Mouse (Mus musculus) spleen, adult 2 months (tissue): ENCODE results near the gene Siglec1. TPM values are rescaled to one million over a fixed set of nuclear protein-coding genes. Genes with fewer than 3 reads are reported as not detected.

Experiments used
- DNase-seq, 2 experiments: peaks; one replicate each; pipeline versions ENCODE4 v3.0.0 to v3.0.0-alpha.2; 2012 to 2021; ENCODE audit warnings: low spot score in 2 of 2, low read depth in 1 of 2
- H3K27ac ChIP-seq: fragments of 200-500 bp; 2 replicates; pipeline ENCODE4 v1.5.1; 2012; ENCODE audit warnings: low read length, inconsistent platforms; ENCODE audit not compliant: insufficient read depth
- H3K27me3 ChIP-seq: fragments of 200-500 bp; 2 replicates; pipeline ENCODE4 v1.6.1; 2012; ENCODE audit warnings: mild to moderate bottlenecking, moderate library complexity, low read length, inconsistent platforms; ENCODE audit not compliant: control insufficient read depth, insufficient read depth
- H3K36me3 ChIP-seq: fragments of 200-500 bp; 2 replicates; pipeline ENCODE4 v1.6.1; 2012; ENCODE audit warnings: mild to moderate bottlenecking, low read length, inconsistent platforms; ENCODE audit not compliant: control insufficient read depth, insufficient read depth
- H3K4me1 ChIP-seq: fragments of 200-500 bp; 2 replicates; pipeline ENCODE4 v1.6.1; 2011; ENCODE audit warnings: inconsistent platforms; ENCODE audit not compliant: control insufficient read depth, insufficient read depth, insufficient read length
- H3K4me3 ChIP-seq: fragments of 200-500 bp; 2 replicates; pipeline ENCODE4 v1.5.1; 2011; ENCODE audit warnings: mild to moderate bottlenecking, inconsistent platforms; ENCODE audit not compliant: insufficient read depth, insufficient read length; ENCODE audit errors: extremely low read depth
- CTCF ChIP-seq: fragments of 200-500 bp; IDR thresholded peaks from 2 replicates; pipeline ENCODE4 v1.5.1; 2011; ENCODE audit warnings: mild to moderate bottlenecking, inconsistent platforms; ENCODE audit not compliant: insufficient read depth, insufficient read length, insufficient replicate concordance; ENCODE audit errors: extremely low read depth
- POLR2A ChIP-seq: fragments of 200-500 bp; IDR thresholded peaks from 2 replicates; pipeline ENCODE4 v1.6.1; 2011; ENCODE audit warnings: low read depth, low read length, inconsistent platforms
- WGBS: fragments of 180-500 bp; shearing (Covaris S2); methylation state at CpG from one replicate; pipeline ENCODE4 v1.1.7; 2018; 5-methylcytosine and 5-hydroxymethylcytosine counted together
- polyA plus RNA-seq: library from polyadenylated mRNA; depleted of rRNA; stranded (reverse); fragments of >200 nt; gene quantifications from 2 replicates; pipeline ENCODE4 v1.2.3, GENCODE M21; 2012

Gene Siglec1
- polyA plus RNA-seq, 1 experiment = 42.3 TPM

DNA sequence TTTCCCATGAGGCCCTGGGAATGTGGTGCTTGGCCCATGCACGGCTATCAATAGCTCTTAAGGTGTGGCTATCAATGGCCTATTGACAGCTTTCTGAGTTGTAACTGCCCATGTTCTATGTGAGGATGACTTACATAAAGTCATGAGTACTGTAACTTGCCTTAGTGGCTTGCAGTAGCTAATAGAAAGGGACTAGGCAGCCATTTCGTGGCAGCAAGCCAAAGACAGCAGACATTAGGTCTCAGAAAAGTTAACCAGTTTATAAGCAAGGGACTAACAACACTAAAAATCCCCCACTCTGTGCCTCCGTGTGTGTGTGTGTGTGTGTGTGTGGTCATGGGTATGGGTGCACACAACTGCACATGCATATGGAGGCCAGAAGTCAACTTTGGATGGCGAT lies 2.4 kb downstream of the Siglec1 start:
- no peak overlapping the region for H3K27ac ChIP-seq
- H3K36me3 ChIP-seq = no peaks in the 10 kb centered on the region
- no peaks in the 10 kb centered on the region for H3K27me3 ChIP-seq
- WGBS = 88% methylated on average over 4 of the region's 4 CpGs
- H3K4me3 ChIP-seq = no peak overlapping the region
- H3K4me1 ChIP-seq = no peaks in the 10 kb centered on the region; the same call in 1 of the 2 replicates
- no peak for TF ChIP-seq CTCF
- no peak for TF ChIP-seq POLR2A
- DNase-seq = no peak

DNA sequence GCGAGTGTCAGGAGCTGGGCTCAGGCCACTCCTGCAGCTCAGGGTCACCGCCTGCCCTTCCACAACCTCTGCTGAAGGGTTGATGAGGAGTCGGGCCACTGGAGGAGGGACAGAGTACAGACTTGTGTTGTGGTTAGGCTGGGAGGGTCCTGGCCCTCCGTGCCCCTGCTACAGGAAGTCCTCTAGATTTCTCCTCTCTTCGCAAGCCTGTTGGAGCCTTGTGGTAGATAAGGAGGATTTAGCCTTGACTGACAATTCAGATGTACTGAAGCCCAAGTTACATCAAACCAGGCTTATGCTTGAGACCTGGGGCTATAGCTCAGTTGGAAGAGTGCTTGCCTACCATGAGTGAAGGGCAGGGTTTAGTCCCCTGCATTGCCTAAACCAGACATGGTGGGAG lies 6.1 kb downstream of the Siglec1 start:
- no peak overlapping the region for H3K27ac ChIP-seq
- no peaks in the 10 kb centered on the region for H3K4me1 ChIP-seq
- no peak overlapping the region for H3K4me3 ChIP-seq
- DNase-seq = no peak
- no peaks in the 10 kb centered on the region for H3K36me3 ChIP-seq
- no peaks in the 10 kb centered on the region for H3K27me3 ChIP-seq
- TF ChIP-seq POLR2A (no peak), CTCF (no peak)
- 35% methylated on average over 5 of the region's 5 CpGs for WGBS

DNA sequence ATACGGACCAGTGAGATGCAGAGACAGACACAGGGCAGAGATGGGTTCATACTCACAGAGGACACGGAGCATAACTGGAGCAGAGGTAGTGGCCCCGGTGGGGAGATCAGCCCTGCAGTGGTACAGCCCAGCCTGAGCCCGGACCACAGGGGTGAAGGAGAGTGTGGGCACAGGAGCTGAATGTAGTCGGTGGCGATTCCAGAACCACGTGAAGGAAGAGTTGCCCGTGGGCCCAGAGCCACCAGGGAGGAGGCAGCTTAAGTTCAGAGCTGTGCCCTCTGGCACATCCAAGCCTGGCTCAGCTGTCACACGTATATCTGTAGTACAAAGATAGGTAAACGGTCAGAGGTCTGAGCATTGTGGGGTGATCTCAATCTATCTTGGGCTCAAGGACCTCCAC lies 14.0 kb downstream of the Siglec1 start:
- TF ChIP-seq POLR2A = no peak
- 90% methylated on average over 10 of the region's 10 CpGs for WGBS
- Histone ChIP-seq H3K27ac (no peak overlapping the region), H3K27me3 (no peaks in the 10 kb centered on the region), H3K4me3 (no peak overlapping the region), H3K4me1 (no peaks in the 10 kb centered on the region), H3K36me3 (no peaks in the 10 kb centered on the region)
- DNase-seq = no peak

DNA sequence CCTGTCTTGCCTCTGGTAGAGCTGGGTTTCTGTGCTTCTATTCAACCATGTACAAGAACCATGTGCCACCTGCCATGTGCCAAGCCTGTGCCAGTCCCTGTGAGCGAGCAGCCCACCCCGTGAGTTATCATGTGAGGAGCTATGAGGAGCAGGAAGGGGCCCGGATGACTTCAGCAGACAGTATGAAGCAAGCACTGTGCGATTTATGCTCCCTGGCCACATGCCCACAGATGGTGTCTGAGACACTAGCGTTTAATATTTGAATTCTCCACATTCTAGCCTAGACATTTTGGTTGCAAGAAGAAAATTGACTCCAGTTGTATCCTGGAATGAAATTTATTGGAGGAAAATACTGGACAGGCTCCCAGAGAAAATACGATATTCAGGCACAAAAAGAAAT lies 19.1 kb downstream of the Siglec1 start:
- TF ChIP-seq CTCF (no peak), POLR2A (no peak)
- DNase-seq = no peak

DNA sequence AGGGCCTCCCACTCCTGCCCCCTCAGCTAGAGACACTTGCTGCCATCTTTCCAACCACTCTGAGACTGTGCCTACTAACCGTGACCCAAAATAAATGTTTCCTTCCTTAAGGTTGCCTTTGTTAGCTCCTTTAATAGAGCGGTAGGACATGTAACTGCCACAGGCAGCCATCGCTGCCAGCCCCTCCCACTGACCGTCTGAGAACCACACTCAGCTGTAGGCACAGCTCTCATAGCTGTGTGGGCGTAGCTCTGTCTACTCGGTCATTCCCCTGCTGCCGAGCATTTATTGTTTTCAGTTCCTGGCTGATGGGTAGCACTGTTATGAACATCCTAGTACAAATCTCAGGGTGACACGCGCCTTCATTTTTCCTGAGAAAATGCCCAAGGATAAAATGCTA lies 20.2 kb downstream of the Siglec1 start:
- Histone ChIP-seq H3K36me3 (no peaks in the 10 kb centered on the region), H3K27ac (no peak overlapping the region), H3K4me3 (no peak overlapping the region), H3K4me1 (no peaks in the 10 kb centered on the region), H3K27me3 (0 out of 2 replicates have a peak, but pooled peaks cover 2% of the 10 kb centered on the region)
- 55% methylated on average over 9 of the region's 9 CpGs for WGBS
- TF ChIP-seq POLR2A (no peak), CTCF (no peak)
- no peak for DNase-seq

More for the DNA sequence above, 19.1 kb downstream of the Siglec1 start:
- H3K4me1 ChIP-seq = no peaks in the 10 kb centered on the region
- no peaks in the 10 kb centered on the region for H3K36me3 ChIP-seq
- WGBS = 58% methylated on average over 6 of the region's 6 CpGs
- no peak overlapping the region for H3K27ac ChIP-seq
- H3K27me3 ChIP-seq = 0 out of 2 replicates have a peak, but pooled peaks cover 2% of the 10 kb centered on the region
- no peak overlapping the region for H3K4me3 ChIP-seq

DNA sequence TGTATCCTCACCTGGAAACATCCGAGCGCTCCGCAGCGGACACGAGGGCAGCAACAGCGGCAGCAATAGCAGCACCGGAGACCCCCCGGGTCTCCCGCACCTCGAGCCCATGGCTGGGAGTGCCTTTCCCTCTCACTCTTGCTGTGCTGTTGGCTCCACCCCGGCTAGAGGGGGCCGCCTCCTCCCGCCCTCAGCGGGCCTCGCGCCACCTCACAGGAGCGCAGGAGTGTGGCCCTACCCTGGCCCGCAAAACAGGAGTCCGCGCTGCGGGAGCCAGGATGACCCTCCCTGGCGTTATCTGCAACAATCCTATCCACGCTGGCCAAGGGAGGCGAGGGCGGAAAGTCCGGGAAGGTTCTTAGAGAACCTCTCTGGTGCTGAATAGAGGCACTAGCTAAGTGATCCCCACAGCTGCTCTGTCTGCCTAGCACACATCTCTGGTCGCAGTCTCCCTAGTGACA lies 23.1 kb downstream of the Siglec1 start, which contains the start of gene Adam33:
TSS of gene Adam33 (minus strand) at position 411 of the 461 bp plus-strand sequence.
- no peak for DNase-seq
- 9% methylated on average over 21 of the region's 27 CpGs for WGBS
- TF ChIP-seq POLR2A (no peak), CTCF (no peak)
- Histone ChIP-seq H3K4me1 (no peaks in the 10 kb centered on the region), H3K27ac (no peak within 1 kb of the TSS), H3K4me3 (no peak within 1 kb of the TSS), H3K27me3 (0 out of 2 replicates have a peak, but pooled peaks cover 2% of the 10 kb centered on the region), H3K36me3 (no peaks in the 10 kb centered on the region)

DNA sequence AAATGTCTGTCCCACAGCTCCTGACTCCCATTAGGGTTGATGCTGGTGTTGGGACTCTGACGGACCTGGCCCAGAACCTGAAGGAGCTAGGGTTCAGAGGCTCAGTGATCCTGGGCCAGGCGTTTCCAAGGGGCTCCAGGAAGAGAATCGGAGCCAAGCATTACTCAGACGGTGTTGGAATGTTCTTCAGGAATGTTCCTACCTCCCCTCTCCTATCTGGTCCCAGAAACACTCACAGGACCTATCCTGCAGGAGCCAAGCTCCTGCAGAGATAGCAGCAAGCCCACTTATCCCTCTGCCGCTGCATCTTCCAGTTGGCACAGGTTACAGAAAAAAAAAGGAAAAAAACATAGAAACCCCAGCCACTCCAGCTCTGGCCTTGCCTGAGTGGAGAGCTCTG lies 25.0 kb downstream of the Siglec1 start:
- no peak for DNase-seq
- Histone ChIP-seq H3K4me1 (no peaks in the 10 kb centered on the region), H3K27me3 (0 out of 2 replicates have a peak, but pooled peaks cover 2% of the 10 kb centered on the region), H3K27ac (no peak overlapping the region), H3K4me3 (no peak overlapping the region), H3K36me3 (no peaks in the 10 kb centered on the region)
- TF ChIP-seq POLR2A = no peak
- TF ChIP-seq CTCF = no peak
- WGBS = 80% methylated on average over 5 of the region's 5 CpGs
